Comparison of ENCODE assay signal across 8 mouse cellular contexts in genomic region chr9:31688398-31688705, GRCm38 (mm10).
A peak's percentile ranks its signal among the peaks of the same experiment; 100 is the strongest.
DNase-seq lines count a peak whose midpoint lies in the region; ATAC-seq and TF ChIP-seq lines count a peak whose summit lies in the region.
"Had no signal": no experiment of that assay in that cellular context is flagged by ENCODE, and none has a peak within 500 bp of the region (broad histone marks: within the 10 kb centered on the region; RNA-seq: fewer than 3 reads in every experiment).

No protein-coding gene starts in this region.

- H3K9me3 ChIP-seq in lung, embryonic 14.5 days (ENCODE audit: low read depth, low read length) = no peaks in the 10 kb centered on the region
- H3K9me3 ChIP-seq in forebrain, embryonic 14.5 days (replicated peaks; ENCODE audit: control insufficient read depth, low read length) = no peaks in the 10 kb centered on the region
- no peaks in the 10 kb centered on the region for H3K9me3 ChIP-seq in limb, embryonic 13.5 days
- H3K9me3 ChIP-seq in stomach, embryonic 15.5 days = no peaks in the 10 kb centered on the region

- no peak overlapping the region for H3K27ac ChIP-seq in lung, embryonic 14.5 days (ENCODE audit: low read depth)
- H3K27ac ChIP-seq in forebrain, embryonic 14.5 days (ENCODE audit: low read depth, low read length) = no peak overlapping the region
- H3K27ac ChIP-seq in limb, embryonic 13.5 days = no peak overlapping the region; the same call in 1 of the 2 replicates
- no peak overlapping the region for H3K27ac ChIP-seq in stomach, embryonic 15.5 days

- H3K27me3 ChIP-seq in lung, embryonic 14.5 days (ENCODE audit: insufficient read depth, low read length) = no peaks in the 10 kb centered on the region
- H3K27me3 ChIP-seq in forebrain, embryonic 14.5 days (replicated peaks; ENCODE audit: control insufficient read depth, insufficient read depth, low read length) = no peaks in the 10 kb centered on the region
- H3K27me3 ChIP-seq in limb, embryonic 13.5 days = peaks cover 4% of the 10 kb centered on the region
- no peaks in the 10 kb centered on the region for H3K27me3 ChIP-seq in stomach, embryonic 15.5 days (replicated peaks)

- 2% methylated on average over 3 of the region's 3 CpGs for WGBS in lung, embryonic 14.5 days
- 2% methylated on average over 3 of the region's 3 CpGs for WGBS in forebrain, embryonic 14.5 days
- WGBS in limb, embryonic 13.5 days = 2% methylated on average over 3 of the region's 3 CpGs
- WGBS in stomach, embryonic 15.5 days = 3% methylated on average over 3 of the region's 3 CpGs

- no peak for DNase-seq in lung, embryonic 14.5 days
- DNase-seq in lung, postnatal 14 days = no peak
- no peak for DNase-seq in forebrain, embryonic 14.5 days (ENCODE audit: low spot score)
- no peak for DNase-seq in layer of hippocampus, adult 9-10 months (ENCODE audit: low spot score)
- DNase-seq: cerebellum, adult 11 months had no signal

- no peak for ATAC-seq in lung, embryonic 14.5 days (ENCODE audit: insufficient read depth)
- ATAC-seq in forebrain, embryonic 14.5 days = no peak
- ATAC-seq in limb, embryonic 13.5 days (ENCODE audit: low FRiP score, low read depth) = no peak
- no peak for ATAC-seq in stomach, embryonic 15.5 days (ENCODE audit: insufficient read depth, low FRiP score, low read depth)
- ATAC-seq in CD4-positive, CD25-positive, alpha-beta regulatory T cell, adult 4 months = no peak

- no peak for TF ChIP-seq CTCF in lung, embryonic 14.5 days (IDR thresholded peaks at IDR 0.05; ENCODE audit: low read depth)

- H3K4me2 ChIP-seq in lung, embryonic 14.5 days = peak overlapping the region; percentile 58
- peak overlapping the region; percentile 24; the same call in 1 of the 2 replicates for H3K4me2 ChIP-seq in forebrain, embryonic 14.5 days (ENCODE audit: low read length)
- H3K4me2 ChIP-seq in limb, embryonic 13.5 days (replicated peaks) = peak overlapping the region; percentile 59
- H3K4me2 ChIP-seq in stomach, embryonic 15.5 days = peak overlapping the region; percentile 50

- no peaks in the 10 kb centered on the region for H3K36me3 ChIP-seq in lung, embryonic 14.5 days (ENCODE audit: insufficient read depth)
- H3K36me3 ChIP-seq in forebrain, embryonic 14.5 days (ENCODE audit: control insufficient read depth, insufficient read depth, low read length) = no peaks in the 10 kb centered on the region
- H3K36me3 ChIP-seq in limb, embryonic 13.5 days = no peaks in the 10 kb centered on the region
- no peaks in the 10 kb centered on the region for H3K36me3 ChIP-seq in stomach, embryonic 15.5 days

- H3K4me3 ChIP-seq in lung, embryonic 14.5 days (ENCODE audit: low read depth, low read length) = peak overlapping the region; percentile 20
- no peak overlapping the region for H3K4me3 ChIP-seq in forebrain, embryonic 14.5 days (ENCODE audit: low read depth, low read length)
- peak overlapping the region; percentile 28 for H3K4me3 ChIP-seq in limb, embryonic 13.5 days
- peak overlapping the region; percentile 23; the same call in 1 of the 2 replicates for H3K4me3 ChIP-seq in stomach, embryonic 15.5 days (replicated peaks)

- H3K9ac ChIP-seq in lung, embryonic 14.5 days = 0 out of 2 replicates have a peak overlapping the region, but pooled peaks have one; percentile 10
- no peak overlapping the region for H3K9ac ChIP-seq in forebrain, embryonic 14.5 days (ENCODE audit: low read length)
- peak overlapping the region; percentile 43; the same call in 1 of the 2 replicates for H3K9ac ChIP-seq in limb, embryonic 13.5 days
- H3K9ac ChIP-seq in stomach, embryonic 15.5 days = no peak overlapping the region

- peaks cover 23% of the 10 kb centered on the region for H3K4me1 ChIP-seq in lung, embryonic 14.5 days (ENCODE audit: insufficient read depth)
- H3K4me1 ChIP-seq in forebrain, embryonic 14.5 days (ENCODE audit: control insufficient read depth, insufficient read depth, low read length) = peaks cover 10% of the 10 kb centered on the region; the same call in 1 of the 2 replicates
- H3K4me1 ChIP-seq in limb, embryonic 13.5 days = peaks cover 41% of the 10 kb centered on the region
- H3K4me1 ChIP-seq in stomach, embryonic 15.5 days = peaks cover 20% of the 10 kb centered on the region

Comparison
In these comparisons a context has a peak if more than half of its experiments do, and no peak if none do; other contexts are left out.
1. H3K9ac ChIP-seq: peak in lung, embryonic 14.5 days (single experiment) and limb, embryonic 13.5 days (single experiment); none in forebrain, embryonic 14.5 days (single experiment) and stomach, embryonic 15.5 days (single experiment).
2. Peak in every context shown above with its lines, with median percentiles within 50 percentile points of each other: H3K4me2 ChIP-seq.